Mouse (Mus musculus): ENCODE measurements around the gene Ntrk2.

The Ntrk2 gene

DNA sequence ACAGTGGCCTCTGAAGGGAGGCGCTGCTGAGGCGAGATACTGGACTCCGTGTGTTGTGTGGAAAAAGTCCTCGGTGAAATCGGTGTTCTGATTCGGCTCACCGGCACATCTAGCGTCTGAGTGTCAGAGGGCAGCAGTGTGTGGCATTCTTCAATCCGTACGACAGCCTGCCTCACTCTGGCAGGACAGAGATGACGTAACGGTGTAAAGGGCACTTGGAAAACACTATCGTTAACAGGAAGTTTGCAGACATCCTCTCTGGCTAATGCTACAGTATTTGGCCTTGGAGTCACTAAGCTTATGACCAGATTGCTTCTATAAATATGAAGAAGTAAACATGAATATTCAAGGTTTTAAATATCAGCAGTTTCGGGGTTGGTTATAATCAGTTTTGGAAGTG is 309.2 kb downstream of the Ntrk2 start:
- DNase-seq (ENCODE audit: low spot score): no peak

DNA sequence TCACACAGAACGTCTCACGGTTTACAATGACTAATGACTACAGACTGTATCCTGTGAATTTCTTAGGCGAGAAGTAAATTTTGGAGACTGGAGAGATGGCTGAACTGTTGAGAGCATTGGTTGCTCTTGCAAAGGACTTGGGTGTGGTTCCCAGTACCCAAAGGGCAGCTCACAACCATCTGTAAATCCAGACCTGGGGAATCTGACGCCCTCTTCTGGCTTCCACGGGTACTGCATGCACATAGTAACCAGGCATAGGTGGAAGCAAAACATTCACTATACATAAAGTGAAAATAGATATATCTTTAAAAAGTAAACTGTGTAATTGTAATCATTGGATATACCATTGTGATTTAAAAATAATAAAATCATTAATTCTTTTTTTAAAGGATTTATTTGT is 310.9 kb downstream of the Ntrk2 start:
- no peak for DNase-seq (ENCODE audit: low spot score)

DNA sequence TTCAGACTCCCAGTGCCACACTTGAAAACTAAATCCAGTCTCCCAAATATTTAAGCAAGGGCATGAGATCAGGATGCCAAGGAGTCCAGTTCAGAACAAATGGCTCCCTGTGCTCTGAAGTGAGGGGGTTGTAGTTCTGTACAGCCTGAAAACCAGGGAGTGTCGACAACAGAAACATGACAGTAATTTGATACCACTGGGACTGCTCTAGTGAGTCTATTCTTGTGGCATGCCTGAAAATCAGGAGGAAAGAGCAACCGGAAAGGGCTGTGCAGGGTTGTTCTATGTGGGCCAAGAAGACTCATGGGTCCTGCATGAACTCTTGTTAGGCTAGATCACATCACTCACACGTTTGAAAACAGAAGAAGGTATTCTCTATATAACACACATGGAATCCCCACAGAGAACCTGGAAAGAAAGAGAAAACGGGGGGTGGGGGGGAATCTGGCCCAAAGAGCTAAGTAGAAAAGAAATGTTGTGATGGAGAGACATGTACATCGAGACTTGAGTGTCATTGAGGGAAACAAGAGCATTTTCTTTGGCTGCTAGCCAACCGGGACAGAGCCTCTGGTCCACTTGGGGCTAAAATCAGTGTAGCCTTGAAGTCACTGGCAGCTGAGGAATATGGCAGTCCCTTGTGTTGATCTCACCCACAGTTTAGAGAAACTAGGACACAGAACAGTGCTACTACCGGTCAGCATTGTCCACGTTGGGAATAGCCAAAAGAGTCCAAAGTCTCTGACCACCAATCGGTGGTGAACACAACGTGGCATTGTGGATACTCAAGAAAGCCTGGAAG is 313.4 kb downstream of the Ntrk2 start:
- no peak for DNase-seq (ENCODE audit: low spot score)

DNA sequence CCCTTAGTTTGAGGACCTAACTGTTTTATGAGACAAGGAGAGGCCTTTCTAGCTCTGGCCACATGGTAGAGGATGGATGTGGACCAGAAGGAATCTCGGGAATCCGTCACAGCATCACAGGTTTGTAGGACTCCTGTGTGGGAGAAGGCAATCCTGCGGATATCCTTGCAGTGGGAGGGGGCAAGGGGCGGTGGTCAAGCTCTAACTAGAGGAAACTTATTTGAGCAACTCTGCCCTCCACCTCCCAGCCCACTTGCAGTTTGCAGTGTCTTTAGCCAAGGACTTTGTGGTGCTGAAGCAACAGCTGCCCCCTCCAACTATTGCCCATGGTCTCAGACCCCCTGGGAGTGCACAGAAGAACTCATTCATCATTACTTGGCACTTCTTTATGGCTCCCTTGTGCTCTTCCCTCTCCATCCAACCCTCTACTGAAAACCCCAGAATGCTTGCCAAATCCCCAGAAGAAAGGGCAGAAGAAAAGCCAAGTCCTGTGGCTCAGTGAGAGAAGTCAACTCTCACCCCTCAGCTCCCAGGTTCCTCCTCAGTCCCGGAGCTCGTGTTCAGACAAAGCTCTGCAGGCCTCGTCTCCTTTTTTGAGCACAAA is 336.9 kb downstream of the Ntrk2 start:
- DNase-seq (ENCODE audit: low spot score): no peak

DNA sequence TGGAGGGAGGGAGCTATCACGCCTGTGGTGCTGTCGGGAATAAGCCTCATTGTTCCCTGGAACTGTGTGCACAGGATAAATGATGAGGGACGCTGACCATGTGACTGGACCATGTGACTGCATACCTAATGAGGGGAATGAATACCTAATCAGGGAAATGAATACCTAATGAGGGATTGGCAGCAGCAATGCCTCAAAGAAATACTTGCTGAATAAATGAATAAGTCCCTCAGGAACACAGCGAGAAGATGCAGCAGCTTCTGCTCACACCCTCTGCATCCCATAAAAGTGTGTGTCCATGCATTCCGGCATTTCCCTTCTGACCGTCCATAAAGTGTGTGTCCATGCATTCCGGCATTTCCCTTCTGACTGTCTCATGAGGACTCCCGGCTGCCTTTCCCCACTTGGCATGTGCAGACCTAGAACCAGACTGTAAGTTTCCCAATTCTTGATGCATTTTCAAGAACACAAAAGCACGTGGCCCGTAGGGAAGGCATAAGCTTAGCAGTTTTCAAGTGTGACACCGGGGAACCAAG is 338.0 kb downstream of the Ntrk2 start:
- DNase-seq (ENCODE audit: low spot score): no peak

DNA sequence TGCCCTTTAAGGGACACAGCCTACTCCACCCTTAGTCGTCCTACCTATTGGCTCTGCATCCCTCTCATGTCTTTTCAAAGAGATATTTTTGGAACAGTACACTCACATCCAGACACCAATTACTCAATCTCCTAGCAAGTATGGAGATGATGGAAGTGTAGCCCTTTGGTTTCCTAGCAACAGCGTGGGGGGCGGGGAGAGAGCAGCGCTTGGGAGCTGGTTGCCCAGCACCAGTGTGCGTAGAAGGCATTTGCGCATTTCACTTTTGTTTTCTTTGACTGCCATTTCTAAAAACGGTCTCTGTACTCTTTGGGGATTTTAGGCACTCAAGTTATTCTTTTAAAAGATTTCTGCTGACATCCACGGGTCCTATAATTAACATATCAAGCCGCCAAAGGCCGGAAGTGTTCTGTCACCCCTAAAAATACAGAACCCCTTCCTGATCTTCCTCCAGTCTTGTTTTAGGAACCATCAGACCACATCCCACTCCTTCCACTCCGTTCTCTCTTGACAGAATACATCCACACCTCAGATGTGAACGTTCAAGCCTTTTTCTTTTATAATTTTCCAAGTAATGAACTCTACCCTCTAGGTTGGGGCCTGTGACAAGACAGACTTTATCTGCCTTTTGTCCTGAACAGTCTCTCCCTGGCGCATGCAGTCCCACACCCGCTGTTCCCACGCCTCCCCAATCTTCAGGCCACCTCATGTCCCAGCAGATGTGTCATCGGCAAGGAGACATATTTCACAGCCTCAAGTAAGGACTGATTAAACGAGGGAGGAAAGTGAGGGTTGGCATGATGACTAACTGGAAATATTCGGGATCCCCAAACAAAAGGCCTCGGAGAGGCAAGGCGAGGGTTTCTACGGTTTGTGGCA is 339.5 kb downstream of the Ntrk2 start:
- DNase-seq (ENCODE audit: low spot score): no peak

DNA sequence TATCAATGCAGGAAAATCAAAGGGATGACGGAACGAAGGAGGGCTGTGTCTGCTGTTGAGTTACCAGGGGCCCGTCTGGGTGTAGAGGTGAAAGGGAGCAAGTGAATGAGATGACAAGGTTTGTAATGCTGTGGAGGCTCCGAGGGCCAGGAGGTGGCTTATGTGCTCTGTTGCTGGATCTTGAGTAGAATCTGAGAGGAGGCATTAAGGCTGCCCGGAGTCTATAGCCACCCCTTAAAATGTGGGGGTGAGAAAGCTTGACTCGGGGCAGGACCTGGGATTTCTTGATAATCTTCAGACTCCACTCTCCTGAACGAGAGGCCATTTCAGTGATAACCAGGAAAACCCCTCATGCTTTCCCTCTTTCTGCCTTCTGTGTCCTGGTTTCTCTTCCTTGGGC is 340.2 kb downstream of the Ntrk2 start:
- no peak for DNase-seq (ENCODE audit: low spot score)

DNA sequence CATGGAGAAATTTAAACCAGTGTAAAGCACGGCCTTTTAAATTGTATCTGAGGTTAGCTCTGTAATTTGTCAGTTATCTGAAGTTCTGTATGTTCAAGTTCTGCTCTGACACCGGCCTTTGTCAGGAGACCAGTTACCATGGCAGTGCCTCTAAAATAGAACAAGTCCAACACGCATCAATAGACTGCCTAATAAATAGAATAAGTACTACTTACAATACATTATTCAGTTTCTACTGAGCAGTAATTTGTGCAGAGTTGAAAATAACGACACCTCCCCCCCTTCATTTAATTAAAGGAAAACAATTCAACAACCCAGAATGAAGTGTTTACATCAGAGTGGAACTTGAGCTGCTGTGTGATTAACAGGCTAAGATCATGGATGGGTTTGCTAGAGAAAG is 341.6 kb downstream of the Ntrk2 start:
- DNase-seq (ENCODE audit: low spot score): no peak

DNA sequence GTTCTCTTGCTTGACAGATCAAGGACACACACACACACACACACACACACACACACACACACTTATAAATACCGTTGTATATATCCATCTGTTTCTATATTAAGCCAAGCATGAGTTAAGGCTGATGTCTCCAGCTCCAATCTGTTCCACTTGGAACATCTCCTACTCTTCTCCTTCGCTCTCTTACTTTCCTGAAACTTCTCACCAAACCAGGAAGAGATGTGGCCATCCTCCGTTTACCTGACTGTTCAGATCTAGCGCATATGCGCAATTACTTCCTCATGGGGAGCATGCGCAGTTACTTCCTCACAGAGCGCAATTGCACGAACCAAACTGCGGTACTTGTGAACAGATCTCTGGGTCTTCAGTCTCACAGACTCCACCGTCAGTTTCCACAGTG is 342.4 kb downstream of the Ntrk2 start:
- DNase-seq (ENCODE audit: low spot score): no peak

DNA sequence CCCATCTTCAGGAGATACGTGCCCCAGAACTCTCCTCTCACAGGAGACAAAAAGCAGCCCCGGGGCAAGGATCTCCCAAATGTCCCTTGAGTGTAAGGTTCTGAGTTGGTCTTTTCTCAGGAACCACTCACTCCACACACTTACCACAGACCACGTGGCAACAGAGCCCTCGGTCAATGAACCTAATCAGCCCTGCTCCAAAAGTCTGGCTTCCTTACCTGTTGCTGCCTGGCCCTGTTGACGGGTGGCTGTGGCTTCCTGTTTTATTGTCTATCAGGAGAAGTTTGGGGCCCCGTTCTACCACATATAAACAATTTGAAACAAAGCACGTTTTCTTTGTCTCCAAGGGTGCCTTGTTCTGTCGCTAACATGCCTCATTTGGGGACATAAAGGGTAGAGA is 357.6 kb downstream of the Ntrk2 start:
- DNase-seq (ENCODE audit: low spot score): no peak

DNA sequence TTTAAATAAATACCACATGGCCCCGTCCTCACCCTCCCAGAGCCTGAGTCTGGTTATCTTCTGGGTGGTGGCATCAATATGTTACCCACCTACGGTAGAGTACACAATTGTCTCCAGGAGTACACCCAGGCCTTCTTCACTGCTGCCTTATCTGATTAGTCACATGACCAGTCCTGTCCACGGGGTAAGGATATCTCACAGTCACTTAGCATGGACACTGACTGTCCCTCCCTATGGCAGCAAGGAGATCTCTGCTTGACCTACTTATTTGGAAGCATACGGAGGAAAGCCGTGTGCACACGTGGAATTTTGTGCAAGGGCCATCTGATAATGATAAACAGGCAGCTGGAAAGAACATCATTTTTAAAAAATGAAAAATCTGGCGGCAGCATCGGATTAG is 367.5 kb downstream of the Ntrk2 start:
- DNase-seq (ENCODE audit: low spot score): no peak

DNA sequence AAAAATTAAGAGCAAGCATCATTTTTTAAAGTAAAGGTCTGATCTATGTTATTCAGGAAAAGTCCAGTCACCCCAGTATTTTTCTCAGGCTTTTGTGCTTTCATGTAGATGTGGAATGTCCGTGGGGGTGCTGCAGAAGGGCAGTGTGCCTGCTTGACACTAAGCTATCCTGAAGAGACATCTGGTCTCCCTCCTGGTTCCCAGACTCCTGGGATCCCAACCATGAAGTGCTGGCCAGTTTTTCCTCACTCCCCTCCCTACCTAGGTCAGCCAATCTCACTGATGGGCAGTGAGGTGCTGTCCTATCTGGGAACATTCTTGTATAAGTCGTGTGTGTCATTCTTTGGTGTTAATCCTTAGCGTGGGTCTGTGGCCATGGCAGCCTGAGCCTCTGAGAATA is 369.7 kb downstream of the Ntrk2 start:
- DNase-seq (ENCODE audit: low spot score): no peak

DNA sequence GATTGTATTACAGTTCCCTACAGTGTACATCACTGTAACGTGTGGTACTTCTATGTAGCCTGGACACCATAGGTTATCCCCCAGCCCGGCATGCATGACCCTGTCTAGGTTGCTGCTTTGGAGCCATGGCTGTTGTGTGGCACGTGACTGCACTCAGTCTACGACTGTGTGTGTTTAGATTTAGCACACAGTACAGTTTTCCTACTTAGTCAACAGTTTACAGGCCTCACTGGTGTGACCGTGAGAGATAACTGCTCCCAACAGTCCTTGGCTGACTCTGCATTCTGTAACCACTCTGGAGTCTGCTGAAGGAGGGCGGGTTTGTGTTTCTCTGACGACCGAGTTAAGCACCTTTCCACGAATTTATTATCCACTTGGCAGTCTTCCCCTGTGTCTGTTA is 370.1 kb downstream of the Ntrk2 start:
- no peak for DNase-seq (ENCODE audit: low spot score)

DNA sequence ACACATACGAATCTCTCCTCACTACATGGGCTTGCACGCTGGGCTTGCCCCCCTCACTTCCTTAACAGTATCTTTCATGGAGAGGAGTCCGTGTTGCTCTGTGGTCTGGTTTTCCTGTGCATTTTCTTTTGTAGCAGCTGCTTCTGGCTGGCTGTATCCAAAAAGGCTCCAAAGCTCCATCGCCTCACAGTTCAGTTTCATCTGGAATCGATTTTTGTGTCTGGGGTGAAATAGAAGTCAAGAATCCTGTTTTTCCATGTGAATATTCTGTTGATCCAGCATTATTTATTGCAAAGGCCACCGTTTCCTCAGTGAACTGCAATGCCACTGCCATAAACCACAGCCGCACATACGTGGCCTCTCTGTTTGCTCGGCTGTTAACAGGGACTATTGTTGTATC is 370.6 kb downstream of the Ntrk2 start:
- DNase-seq (ENCODE audit: low spot score): no peak

DNA sequence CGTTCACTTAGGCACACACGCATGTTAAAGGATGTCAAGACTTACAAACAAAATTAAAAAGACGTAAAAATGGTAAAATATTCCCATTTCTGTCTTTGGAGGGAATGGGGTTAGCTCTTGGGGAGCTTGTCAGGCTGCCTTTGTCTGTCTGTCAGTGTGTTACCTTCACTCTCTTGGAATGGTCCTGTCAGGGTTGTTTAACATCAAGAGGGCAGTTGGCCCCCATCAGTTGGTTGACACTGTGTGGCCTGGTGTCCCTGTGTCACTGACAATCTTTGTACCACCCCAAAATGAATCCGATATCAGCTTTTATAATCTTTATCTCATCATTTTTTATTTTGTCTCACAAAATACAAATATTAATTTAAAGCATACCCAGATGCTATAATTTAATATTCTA is 373.6 kb downstream of the Ntrk2 start:
- no peak for DNase-seq (ENCODE audit: low spot score)

DNA sequence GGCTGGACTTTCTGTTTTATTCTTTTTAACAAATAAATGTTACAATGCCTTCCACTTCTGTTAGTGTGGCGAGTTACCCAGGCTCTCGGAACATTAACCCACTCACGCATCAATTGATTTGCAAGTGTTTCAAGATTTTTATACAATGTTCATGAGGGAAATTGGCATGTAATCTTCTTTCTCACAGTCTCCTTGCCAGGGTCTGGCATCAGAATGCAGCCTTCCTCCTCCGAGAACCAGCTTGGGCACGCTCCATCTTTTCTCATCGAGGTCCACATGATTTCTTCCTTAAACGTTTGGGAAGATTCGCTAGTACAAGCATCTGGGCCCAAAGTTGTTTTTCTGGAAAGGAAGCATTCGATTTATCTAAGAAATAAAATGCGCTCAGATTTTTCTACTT is 374.4 kb downstream of the Ntrk2 start:
- DNase-seq (ENCODE audit: low spot score): no peak

DNA sequence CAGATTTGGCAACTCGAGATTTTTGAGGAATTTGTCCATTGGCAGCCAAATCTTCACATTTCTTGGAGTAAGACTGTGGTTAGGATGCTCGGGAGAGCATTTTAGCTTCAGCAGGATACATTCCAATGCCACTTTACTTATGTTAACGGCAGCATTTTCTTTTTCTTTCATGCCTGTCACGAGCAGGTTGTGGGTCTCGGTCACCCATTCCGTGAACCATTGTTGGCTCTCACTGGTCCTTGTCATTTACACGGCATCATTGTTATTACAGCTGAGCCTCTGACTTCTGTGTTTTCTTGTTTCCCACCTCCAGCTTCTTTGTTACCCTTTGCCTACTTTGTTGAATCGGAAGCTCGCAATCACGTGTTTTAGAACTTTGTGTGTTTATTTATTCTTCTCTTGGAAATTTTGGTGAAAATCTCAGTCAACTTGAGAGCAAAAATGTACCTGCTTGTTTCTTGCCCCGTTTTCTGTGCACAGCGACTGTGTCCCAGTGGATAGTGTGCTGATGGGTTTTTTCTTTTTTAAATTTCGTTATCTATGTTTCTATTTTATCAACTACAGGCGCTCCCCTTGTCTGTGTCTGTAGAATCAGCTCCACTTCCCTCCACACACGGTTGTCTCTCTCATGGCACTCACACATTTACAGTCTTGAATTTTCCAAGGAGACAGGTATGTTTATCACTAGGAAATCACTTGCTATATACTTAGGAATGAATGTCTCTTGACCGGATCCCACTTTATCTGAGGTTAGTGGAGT is 375.0 kb downstream of the Ntrk2 start:
- DNase-seq (ENCODE audit: low spot score): no peak

DNA sequence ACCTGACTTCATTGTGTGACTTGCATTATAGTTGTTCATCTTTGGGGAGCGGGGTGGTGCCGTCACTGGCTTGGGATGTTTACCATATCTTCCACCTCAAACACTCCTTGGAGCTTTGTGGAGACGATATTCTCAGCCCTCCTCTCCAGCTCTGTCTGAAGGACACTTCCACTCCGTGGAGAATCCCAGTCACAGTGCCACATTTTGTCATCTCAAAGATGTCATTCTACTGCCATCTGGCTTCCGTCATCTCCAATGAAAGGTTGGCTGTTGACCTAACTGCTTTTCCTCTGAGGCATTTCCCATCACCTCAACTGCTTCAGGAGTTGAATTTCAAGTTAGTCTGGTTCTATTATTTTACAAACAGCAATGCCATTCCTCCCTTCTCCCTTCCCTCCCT is 376.3 kb downstream of the Ntrk2 start:
- DNase-seq (ENCODE audit: low spot score): no peak

Data from c-Kit-positive CD71-positive TER-119-positive erythroid progenitor cells, embryonic 14.5 days (primary cell).